Mouse (Mus musculus): ENCODE measurements around the gene Ostf1.

DNA sequence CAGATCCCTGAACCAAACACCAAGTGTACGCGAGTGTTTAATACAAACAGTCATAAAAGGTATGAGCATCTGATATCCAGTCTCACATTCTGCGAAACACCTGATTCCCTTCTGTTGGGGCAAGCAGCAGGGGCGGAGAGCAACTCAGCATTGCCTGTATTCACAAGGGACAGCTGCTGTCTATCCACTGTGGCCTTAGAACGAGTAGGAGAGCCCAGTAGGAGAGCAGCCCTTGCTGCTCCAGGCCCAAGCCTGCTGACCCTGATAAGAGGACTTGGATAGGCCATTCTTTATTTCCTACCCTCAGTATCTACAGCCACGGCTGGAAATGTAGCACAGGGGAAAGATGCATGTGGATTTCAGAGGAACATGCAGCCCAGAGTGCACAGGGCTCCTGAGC, 38.7 kb downstream of the Ostf1 start:
- no peak for TF ChIP-seq POLR2A (IDR thresholded peaks at IDR 0.05; ENCODE audit: insufficient read depth, low read length)
- no peak for TF ChIP-seq CTCF (IDR thresholded peaks at IDR 0.05; ENCODE audit: low read depth, low read length)
